Mouse (Mus musculus) brown adipose tissue, adult 24 weeks (tissue): ENCODE measurements around the gene Drd1. TPM values are rescaled to one million over a fixed set of nuclear protein-coding genes. Genes with fewer than 3 reads are reported as not detected.

Experiments
- H3K27ac ChIP-seq: fragments of 200-500 bp; replicated peaks from 2 replicates; pipeline ENCODE4 v1.5.1; 2012; ENCODE audit warnings: low read depth, mild to moderate bottlenecking, low read length
- H3K4me1 ChIP-seq: fragments of 200-500 bp; 2 replicates; pipeline ENCODE4 v1.6.1; 2012; ENCODE audit warnings: low read length, mixed read lengths; ENCODE audit not compliant: control insufficient read depth, insufficient read depth, insufficient read length
- H3K4me3 ChIP-seq: fragments of 200-500 bp; 2 replicates; pipeline ENCODE4 v1.5.1; 2012; ENCODE audit warnings: low read depth, mild to moderate bottlenecking, low read length, moderate library complexity; ENCODE audit not compliant: insufficient read depth
- polyA plus RNA-seq: library from polyadenylated mRNA; stranded (reverse); fragments of >200 nt; gene quantifications from 2 replicates; pipeline ENCODE4 v1.2.4, GENCODE M21; 2012; ENCODE audit not compliant: missing spikeins, insufficient read depth, insufficient read length

The Drd1 gene
- polyA plus RNA-seq, 1 experiment = 0.48 TPM

GRCm38 (mm10) chr13:54062068-54062467 is 6.6 kb upstream of the Drd1 start:
- Histone ChIP-seq H3K4me3 (no peak overlapping the region), H3K4me1 (no peaks in the 10 kb centered on the region), H3K27ac (no peak overlapping the region)

GRCm38 (mm10) chr13:54054962-54055361 is 543 bp downstream of the Drd1 start:
- Histone ChIP-seq H3K4me1 (no peaks in the 10 kb centered on the region), H3K27ac (no peak overlapping the region), H3K4me3 (peak overlapping the region; percentile 51)

- Histone ChIP-seq H3K4me1 (no peaks in the 10 kb centered on the region), H3K27ac (no peak overlapping the region), H3K4me3 (no peak overlapping the region)
Measured at GRCm38 (mm10) chr13:54051641-54052040, 3.9 kb downstream of the Drd1 start.

- Histone ChIP-seq H3K27ac (no peak overlapping the region), H3K4me3 (no peak overlapping the region), H3K4me1 (no peaks in the 10 kb centered on the region)
Measured at GRCm38 (mm10) chr13:54048679-54049352, 6.7 kb downstream of the Drd1 start.

- no peak overlapping the region for H3K27ac ChIP-seq
- H3K4me3 ChIP-seq = no peak overlapping the region
- H3K4me1 ChIP-seq = no peaks in the 10 kb centered on the region
Measured at GRCm38 (mm10) chr13:54040256-54040655, 15.2 kb downstream of the Drd1 start.

GRCm38 (mm10) chr13:54037936-54038335 is 17.6 kb downstream of the Drd1 start:
- no peaks in the 10 kb centered on the region for H3K4me1 ChIP-seq
- H3K4me3 ChIP-seq = no peak overlapping the region
- no peak overlapping the region for H3K27ac ChIP-seq

- Histone ChIP-seq H3K27ac (no peak overlapping the region), H3K4me1 (no peaks in the 10 kb centered on the region), H3K4me3 (no peak overlapping the region)
Measured at GRCm38 (mm10) chr13:54035541-54035940, 20.0 kb downstream of the Drd1 start.

GRCm38 (mm10) chr13:54033653-54034052 is 21.9 kb downstream of the Drd1 start:
- no peaks in the 10 kb centered on the region for H3K4me1 ChIP-seq
- H3K27ac ChIP-seq = no peak overlapping the region
- no peak overlapping the region for H3K4me3 ChIP-seq

GRCm38 (mm10) chr13:54027079-54027478 is 28.4 kb downstream of the Drd1 start:
- Histone ChIP-seq H3K4me1 (no peaks in the 10 kb centered on the region), H3K4me3 (no peak overlapping the region)

GRCm38 (mm10) chr13:54023311-54023710 is 32.2 kb downstream of the Drd1 start:
- no peaks in the 10 kb centered on the region for H3K4me1 ChIP-seq
- no peak overlapping the region for H3K4me3 ChIP-seq
- H3K27ac ChIP-seq = no peak overlapping the region

More at GRCm38 (mm10) chr13:54027079-54027478, 28.4 kb downstream of the Drd1 start:
- H3K27ac ChIP-seq = no peak overlapping the region

- Histone ChIP-seq H3K4me3 (no peak overlapping the region), H3K27ac (no peak overlapping the region), H3K4me1 (no peaks in the 10 kb centered on the region)
Measured at GRCm38 (mm10) chr13:54008716-54009115, 46.8 kb downstream of the Drd1 start.

Other genes with a start within 250 kb of the Drd1 start
- gene Sfxn1, start 16.2 kb upstream of the Drd1 start, polyA plus RNA-seq = 109 and 122 TPM in 2 replicates
- gene Hrh2, start 136.4 kb upstream of the Drd1 start, polyA plus RNA-seq = 0.63 and 0.87 TPM in 2 replicates